Mouse (Mus musculus) heart, embryonic 15.5 days (tissue): ENCODE data around the gene Dhcr7. TPM values are rescaled to one million over a fixed set of nuclear protein-coding genes. Genes with fewer than 3 reads are reported as not detected.

Experiments used
- ATAC-seq: fragments of 200-750 bp; cut with Nextera tagmentation; replicated peaks from 2 replicates; pipeline ENCODE4 v1.8.0; 2017; ENCODE audit warnings: low read depth, moderate TSS enrichment; ENCODE audit not compliant: insufficient number of reproducible peaks, insufficient read depth, low FRiP score
- H3K27ac ChIP-seq: fragments of 300-500 bp; sonication (generic); 2 replicates; pipeline ENCODE4 v1.5.1; 2015; ENCODE audit warnings: mild to moderate bottlenecking, inconsistent platforms
- H3K27me3 ChIP-seq: fragments of 300-500 bp; sonication (generic); 2 replicates; pipeline ENCODE4 v1.6.1; 2015; ENCODE audit warnings: inconsistent platforms
- H3K36me3 ChIP-seq: fragments of 300-500 bp; sonication (generic); 2 replicates; pipeline ENCODE4 v1.6.1; 2015; ENCODE audit warnings: mild to moderate bottlenecking, inconsistent platforms
- H3K4me1 ChIP-seq: fragments of 300-500 bp; sonication (generic); replicated peaks from 2 replicates; pipeline ENCODE4 v1.6.1; 2015; ENCODE audit warnings: inconsistent platforms
- H3K4me2 ChIP-seq: fragments of 300-500 bp; sonication (generic); 2 replicates; pipeline ENCODE4 v1.6.1; 2015; ENCODE audit warnings: inconsistent platforms, mild to moderate bottlenecking, moderate library complexity
- H3K4me3 ChIP-seq: fragments of 300-500 bp; sonication (generic); 2 replicates; pipeline ENCODE4 v1.5.1; 2015; ENCODE audit warnings: mild to moderate bottlenecking, inconsistent platforms
- H3K9ac ChIP-seq: fragments of 300-500 bp; sonication (generic); 2 replicates; pipeline ENCODE4 v1.6.1; 2015; ENCODE audit warnings: mild to moderate bottlenecking, inconsistent platforms
- H3K9me3 ChIP-seq: fragments of 300-500 bp; sonication (generic); replicated peaks from 2 replicates; pipeline ENCODE4 v1.6.1; 2016; ENCODE audit warnings: inconsistent platforms
- WGBS: fragments of 180-500 bp; shearing (Covaris S2); methylation state at CpG from one replicate; pipeline ENCODE4 v1.1.7; 2015; ENCODE audit warnings: mixed read lengths; 5-methylcytosine and 5-hydroxymethylcytosine counted together
- polyA plus RNA-seq: library from polyadenylated mRNA; unstranded; fragments of >200 nt; fragmentation: Nextera tagmentation; extraction: Ambion mirVana; gene quantifications from 2 replicates; pipeline ENCODE4 v1.2.1, GENCODE M21; 2015

The Dhcr7 gene
- polyA plus RNA-seq, 1 experiment from 2014 or later = 14.1 TPM

DNA sequence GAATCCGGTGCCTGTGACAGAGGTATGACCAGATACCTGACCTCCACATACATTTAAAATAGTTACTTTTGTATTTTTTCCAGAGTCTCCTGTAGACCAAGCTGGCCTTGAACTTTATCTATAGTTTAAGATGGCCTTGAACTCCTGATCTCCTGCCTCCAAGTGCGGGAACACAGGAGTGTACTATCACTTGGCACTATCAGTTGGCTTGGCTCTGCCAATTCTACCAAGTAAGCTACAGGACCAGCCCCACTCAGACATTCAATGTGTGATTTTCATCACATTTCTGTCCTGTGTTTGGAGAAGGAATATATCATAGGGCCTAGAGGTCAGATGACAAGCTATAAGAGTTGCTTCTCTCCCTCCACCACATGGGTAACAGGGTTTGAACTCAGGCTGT is 11.4 kb downstream of the Dhcr7 start:
- Histone ChIP-seq H3K4me1 (peaks cover 16% of the 10 kb centered on the region), H3K4me2 (no peak overlapping the region), H3K9ac (no peak overlapping the region), H3K9me3 (no peaks in the 10 kb centered on the region), H3K27me3 (no peaks in the 10 kb centered on the region), H3K27ac (no peak overlapping the region), H3K36me3 (peaks cover 12% of the 10 kb centered on the region; the same call in 1 of the 2 replicates), H3K4me3 (no peak overlapping the region)
- WGBS = 77% methylated on average over 2 of the region's 2 CpGs
- ATAC-seq = no peak

DNA sequence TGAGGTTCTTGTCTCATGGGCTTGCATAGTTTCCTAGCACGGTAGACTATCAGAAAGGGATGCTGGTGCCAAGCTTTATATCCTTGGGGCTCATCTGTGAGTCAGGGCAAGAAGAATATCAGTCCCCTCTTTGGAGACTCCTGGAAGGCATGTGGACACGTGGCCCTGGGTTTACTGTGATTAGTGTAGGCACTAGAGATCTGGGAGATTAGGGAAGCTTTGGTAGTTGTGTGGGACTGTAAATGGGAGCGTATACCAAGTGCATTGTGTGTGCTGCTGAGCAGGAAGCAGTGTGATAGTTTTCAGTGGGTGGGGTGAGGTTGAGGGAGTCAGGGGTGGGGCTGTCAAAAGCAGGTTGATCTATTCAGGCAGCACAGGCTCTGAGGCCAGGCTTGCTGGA is 12.0 kb downstream of the Dhcr7 start:
- H3K27me3 ChIP-seq = no peaks in the 10 kb centered on the region
- H3K36me3 ChIP-seq = peaks cover 12% of the 10 kb centered on the region; the same call in 1 of the 2 replicates
- H3K4me3 ChIP-seq = no peak overlapping the region
- no peaks in the 10 kb centered on the region for H3K9me3 ChIP-seq
- H3K4me2 ChIP-seq = no peak overlapping the region
- no peak overlapping the region for H3K9ac ChIP-seq
- no peak for ATAC-seq
- H3K27ac ChIP-seq = no peak overlapping the region
- peaks cover 15% of the 10 kb centered on the region for H3K4me1 ChIP-seq
- WGBS = 61% methylated on average over 3 of the region's 3 CpGs

DNA sequence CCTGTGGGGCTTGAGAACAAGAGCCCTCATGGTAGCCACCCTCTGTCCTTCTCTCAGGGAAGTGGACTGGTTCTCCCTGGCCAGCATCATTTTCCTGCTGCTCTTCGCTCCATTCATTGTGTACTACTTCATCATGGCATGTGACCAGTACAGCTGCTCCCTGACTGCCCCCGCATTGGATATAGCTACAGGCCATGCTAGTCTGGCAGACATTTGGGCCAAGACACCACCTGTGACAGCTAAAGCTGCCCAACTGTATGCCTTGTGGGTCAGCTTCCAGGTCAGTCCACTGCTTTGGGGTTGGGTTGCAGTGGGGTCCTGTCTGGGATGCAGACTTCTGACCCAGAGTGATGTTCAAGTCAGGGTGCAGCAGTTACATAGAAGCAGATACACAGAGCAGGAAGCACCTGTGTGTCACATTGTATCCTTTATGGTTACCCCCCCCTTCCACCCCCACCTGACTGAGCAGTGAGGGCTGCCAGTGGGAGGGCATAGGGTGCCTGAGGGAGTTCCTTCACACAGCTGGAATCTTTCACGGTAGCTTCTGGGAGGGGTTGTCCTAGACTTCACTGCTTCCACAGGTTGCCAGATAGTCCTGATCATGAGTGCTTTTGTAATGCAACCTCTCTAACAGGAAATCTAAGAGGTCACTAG is 14.9 kb downstream of the Dhcr7 start:
- peaks cover 30% of the 10 kb centered on the region; the same call in 1 of the 2 replicates for H3K36me3 ChIP-seq
- H3K9ac ChIP-seq = no peak overlapping the region
- no peak overlapping the region for H3K4me2 ChIP-seq
- H3K4me3 ChIP-seq = no peak overlapping the region
- WGBS = 88% methylated on average over 3 of the region's 3 CpGs
- no peaks in the 10 kb centered on the region for H3K27me3 ChIP-seq
- H3K9me3 ChIP-seq = no peaks in the 10 kb centered on the region
- no peak overlapping the region for H3K27ac ChIP-seq
- ATAC-seq = no peak
- peaks cover 10% of the 10 kb centered on the region for H3K4me1 ChIP-seq

DNA sequence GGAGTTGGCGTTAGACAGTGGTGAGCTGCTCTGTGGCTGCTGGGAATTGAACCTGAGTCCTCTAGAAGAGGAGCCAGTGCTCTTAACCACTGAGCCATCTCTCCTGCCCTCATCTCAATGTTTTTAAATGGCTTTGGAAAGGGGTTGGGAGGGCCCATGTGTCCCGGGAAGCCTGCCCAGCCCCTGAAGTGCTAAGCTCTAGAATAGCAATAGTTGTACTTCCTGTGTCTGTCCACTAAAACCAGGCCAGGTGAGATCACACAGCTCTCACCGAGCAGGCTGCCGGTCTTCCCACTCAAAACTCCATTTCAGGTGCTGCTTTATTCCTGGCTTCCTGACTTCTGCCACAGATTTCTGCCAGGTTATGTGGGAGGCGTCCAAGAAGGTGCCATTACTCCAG is 17.2 kb downstream of the Dhcr7 start:
- Histone ChIP-seq H3K27me3 (no peaks in the 10 kb centered on the region), H3K27ac (no peak overlapping the region), H3K9me3 (no peaks in the 10 kb centered on the region), H3K9ac (no peak overlapping the region), H3K36me3 (peaks cover 48% of the 10 kb centered on the region), H3K4me1 (no peaks in the 10 kb centered on the region; the same call in 1 of the 2 replicates), H3K4me2 (no peak overlapping the region), H3K4me3 (no peak overlapping the region)
- 89% methylated on average over 5 of the region's 5 CpGs for whole genome bisulfite sequencing
- ATAC-seq = no peak

DNA sequence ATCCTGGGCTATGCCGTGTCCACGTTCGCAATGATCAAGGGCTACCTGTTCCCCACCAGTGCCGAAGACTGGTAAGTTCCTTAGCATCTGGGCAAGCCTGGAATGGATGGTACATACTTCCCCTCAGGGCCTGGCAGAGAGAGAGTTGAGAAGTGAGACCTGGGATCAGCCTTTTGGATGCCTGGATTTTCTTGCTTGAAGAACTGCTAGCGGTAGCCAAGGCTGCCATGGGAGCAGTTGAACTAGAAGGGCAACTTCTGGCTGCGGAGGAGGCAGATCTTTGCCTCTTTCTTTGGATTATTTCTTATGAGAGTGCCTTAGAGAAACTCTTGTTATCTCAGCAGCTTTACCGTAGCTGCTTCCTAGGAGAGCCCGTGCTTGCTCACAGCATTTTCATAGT is 18.4 kb downstream of the Dhcr7 start:
- 94% methylated on average over 8 of the region's 8 CpGs for WGBS
- Histone ChIP-seq H3K9me3 (no peaks in the 10 kb centered on the region), H3K4me1 (no peaks in the 10 kb centered on the region)

DNA sequence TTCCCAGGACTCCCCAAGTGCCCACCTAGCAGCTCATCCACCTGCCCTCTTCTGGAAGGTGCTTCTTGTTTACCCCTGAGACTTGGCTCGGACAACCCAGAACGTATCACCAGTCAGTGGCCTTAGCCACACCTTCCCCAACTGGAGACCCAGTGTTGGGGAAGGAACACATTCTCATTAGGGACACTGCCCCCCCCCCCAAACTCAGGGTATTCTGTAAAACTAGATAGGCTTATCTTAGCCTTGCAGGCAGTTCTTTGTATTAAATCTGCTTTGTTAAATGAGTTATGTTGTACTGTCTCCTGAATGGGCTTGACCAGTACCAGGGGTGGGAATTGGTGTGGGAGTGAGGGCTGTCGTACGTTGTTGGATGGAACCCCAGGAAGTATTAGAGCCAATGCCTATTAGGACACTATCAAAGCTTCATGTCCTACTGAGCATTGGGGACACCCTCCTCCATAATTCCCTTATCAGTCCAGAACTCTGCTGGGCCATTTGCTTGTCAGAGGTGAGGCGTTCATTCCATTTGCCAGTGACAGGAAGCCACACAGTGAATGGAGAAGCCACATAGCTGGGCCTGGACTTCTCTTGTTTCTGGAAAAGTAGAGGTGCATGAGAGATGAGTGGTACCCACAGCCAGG is 25.3 kb downstream of the Dhcr7 start:
- Histone ChIP-seq H3K27ac (no peak overlapping the region), H3K4me1 (no peaks in the 10 kb centered on the region), H3K9ac (no peak overlapping the region), H3K9me3 (no peaks in the 10 kb centered on the region), H3K4me2 (no peak overlapping the region), H3K4me3 (no peak overlapping the region), H3K27me3 (no peaks in the 10 kb centered on the region), H3K36me3 (peaks cover 31% of the 10 kb centered on the region)
- no peak for ATAC-seq
- 80% methylated on average over 5 of the region's 5 CpGs for WGBS

More for the DNA sequence above, 18.4 kb downstream of the Dhcr7 start:
- Histone ChIP-seq H3K36me3 (peaks cover 58% of the 10 kb centered on the region), H3K27me3 (no peaks in the 10 kb centered on the region), H3K4me3 (no peak overlapping the region), H3K27ac (no peak overlapping the region), H3K4me2 (no peak overlapping the region), H3K9ac (no peak overlapping the region)
- no peak for ATAC-seq

DNA sequence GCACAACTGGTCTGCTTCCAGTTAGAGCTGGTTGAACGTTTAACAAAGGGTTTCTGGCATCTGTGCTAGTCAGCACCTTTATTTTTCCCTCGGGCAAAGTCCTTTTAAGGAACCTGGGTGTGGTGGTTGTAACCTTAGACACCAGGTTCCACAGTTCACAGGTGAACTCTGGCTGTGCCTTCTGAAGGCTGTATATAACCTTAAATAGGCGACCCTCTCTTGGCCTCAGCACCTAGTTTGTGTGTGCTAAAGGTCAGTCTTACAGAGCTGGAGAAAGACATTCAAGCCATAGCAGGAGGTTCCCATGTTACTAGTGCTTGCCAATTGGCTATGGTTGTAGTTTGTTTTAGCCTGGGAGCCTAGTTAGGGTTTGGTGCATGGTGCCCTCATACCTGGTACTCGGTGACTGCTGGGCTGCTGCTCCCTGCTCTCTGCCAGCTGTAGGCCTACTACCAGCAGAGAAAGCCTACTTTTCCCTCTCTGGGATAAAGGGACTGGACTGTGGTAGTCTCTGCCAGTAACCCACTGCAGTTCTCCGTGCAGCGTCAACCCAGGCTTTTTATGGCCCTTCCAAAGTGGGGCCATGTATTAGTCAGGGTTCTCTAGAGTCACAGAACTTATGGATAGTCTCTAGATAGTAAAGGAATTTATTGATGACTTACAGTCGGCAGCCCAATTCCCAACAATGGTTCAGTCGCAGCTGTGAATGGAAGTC is 26.0 kb downstream of the Dhcr7 start:
- H3K27me3 ChIP-seq = no peaks in the 10 kb centered on the region
- 86% methylated on average over 7 of the region's 8 CpGs for WGBS
- no peak for ATAC-seq

DNA sequence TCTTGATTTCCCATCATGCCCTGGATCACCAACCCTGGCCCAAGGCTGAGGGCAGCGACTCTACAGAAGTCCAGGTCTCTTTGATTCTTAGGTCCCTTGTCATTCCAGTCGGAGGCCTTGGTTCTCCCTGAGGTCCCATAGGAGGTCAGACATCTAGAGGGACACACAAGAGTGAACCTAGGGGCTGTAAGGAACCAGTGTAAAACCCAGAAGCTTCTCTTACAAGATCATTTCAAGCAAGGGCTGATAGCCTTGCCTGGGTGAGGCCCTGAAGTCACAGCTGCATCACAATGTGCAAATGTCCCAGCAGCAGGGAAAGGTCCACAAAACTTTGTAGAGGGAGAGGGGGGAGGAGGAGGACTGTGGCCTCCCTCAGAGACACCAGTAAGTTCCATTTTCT is 43.6 kb downstream of the Dhcr7 start, which contains the start of gene Gm498:
Gene Gm498, plus strand, starts transcription at position 301 of the 400 bp plus-strand sequence.
- H3K9me3 ChIP-seq = no peaks in the 10 kb centered on the region
- no peaks in the 10 kb centered on the region for H3K27me3 ChIP-seq
- no peak within 1 kb of the TSS for H3K4me3 ChIP-seq
- no peaks in the 10 kb centered on the region for H3K4me1 ChIP-seq
- 91% methylated on average over 2 of the region's 2 CpGs for WGBS
- no peak within 1 kb of the TSS for H3K4me2 ChIP-seq
- ATAC-seq = no peak
- no peaks in the 10 kb centered on the region for H3K36me3 ChIP-seq
- no peak within 1 kb of the TSS for H3K27ac ChIP-seq
- H3K9ac ChIP-seq = no peak within 1 kb of the TSS

More for the DNA sequence above, 26.0 kb downstream of the Dhcr7 start:
- H3K9ac ChIP-seq = no peak overlapping the region
- H3K9me3 ChIP-seq = no peaks in the 10 kb centered on the region
- H3K4me2 ChIP-seq = no peak overlapping the region
- H3K27ac ChIP-seq = no peak overlapping the region
- peaks cover 24% of the 10 kb centered on the region; the same call in 1 of the 2 replicates for H3K36me3 ChIP-seq
- H3K4me1 ChIP-seq = no peaks in the 10 kb centered on the region
- H3K4me3 ChIP-seq = no peak overlapping the region

DNA sequence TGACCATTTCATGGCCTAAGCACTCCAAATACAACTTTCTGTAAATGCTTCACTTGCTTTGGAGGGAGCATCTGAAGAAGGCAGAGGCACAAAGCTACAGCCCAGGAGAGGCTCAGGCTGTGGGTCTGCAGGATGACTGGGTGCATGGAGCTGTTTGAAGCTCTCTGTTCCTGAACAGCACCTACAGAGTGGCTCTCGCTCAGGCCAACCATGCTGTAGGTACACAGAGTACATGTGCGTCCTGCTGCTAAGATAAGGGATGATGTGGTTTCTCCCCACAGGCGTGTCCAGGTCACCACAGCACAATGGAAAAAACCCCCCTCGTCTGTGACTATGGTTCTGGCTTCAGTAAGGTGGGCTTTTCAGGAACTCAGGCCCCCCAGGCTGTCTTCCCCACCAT is 45.9 kb downstream of the Dhcr7 start:
- no peak overlapping the region for H3K4me2 ChIP-seq
- no peak for ATAC-seq
- H3K36me3 ChIP-seq = no peaks in the 10 kb centered on the region
- no peak overlapping the region for H3K9ac ChIP-seq
- H3K27me3 ChIP-seq = no peaks in the 10 kb centered on the region
- no peak overlapping the region for H3K4me3 ChIP-seq
- H3K9me3 ChIP-seq = no peaks in the 10 kb centered on the region
- H3K4me1 ChIP-seq = no peaks in the 10 kb centered on the region
- no peak overlapping the region for H3K27ac ChIP-seq
- WGBS = 63% methylated on average over 4 of the region's 4 CpGs

DNA sequence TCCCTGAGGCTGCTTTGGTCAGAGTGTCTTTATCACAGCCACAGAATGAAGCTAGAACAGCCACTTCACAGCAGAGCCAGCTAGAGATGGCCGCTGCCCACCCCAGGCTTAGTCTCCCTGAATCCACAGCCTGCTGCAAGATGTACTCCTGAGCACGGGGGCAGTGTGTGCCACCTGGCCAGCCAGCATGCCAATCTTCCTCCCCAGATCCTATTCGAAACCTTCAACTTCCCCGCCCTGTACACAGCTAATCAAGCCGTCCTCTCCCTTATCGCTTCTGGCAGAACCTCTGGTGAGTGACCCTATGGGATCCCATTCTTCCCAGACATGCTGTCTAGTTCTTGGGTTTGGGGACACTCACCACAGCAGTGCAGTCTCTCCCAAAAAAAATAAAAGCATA is 60.8 kb downstream of the Dhcr7 start:
- H3K9ac ChIP-seq = no peak overlapping the region
- no peak for ATAC-seq
- H3K9me3 ChIP-seq = no peaks in the 10 kb centered on the region
- no peak overlapping the region for H3K4me2 ChIP-seq
- WGBS = 60% methylated on average over 6 of the region's 6 CpGs
- no peak overlapping the region for H3K4me3 ChIP-seq
- H3K4me1 ChIP-seq = no peaks in the 10 kb centered on the region
- no peaks in the 10 kb centered on the region for H3K27me3 ChIP-seq
- H3K36me3 ChIP-seq = no peaks in the 10 kb centered on the region
- H3K27ac ChIP-seq = no peak overlapping the region

DNA sequence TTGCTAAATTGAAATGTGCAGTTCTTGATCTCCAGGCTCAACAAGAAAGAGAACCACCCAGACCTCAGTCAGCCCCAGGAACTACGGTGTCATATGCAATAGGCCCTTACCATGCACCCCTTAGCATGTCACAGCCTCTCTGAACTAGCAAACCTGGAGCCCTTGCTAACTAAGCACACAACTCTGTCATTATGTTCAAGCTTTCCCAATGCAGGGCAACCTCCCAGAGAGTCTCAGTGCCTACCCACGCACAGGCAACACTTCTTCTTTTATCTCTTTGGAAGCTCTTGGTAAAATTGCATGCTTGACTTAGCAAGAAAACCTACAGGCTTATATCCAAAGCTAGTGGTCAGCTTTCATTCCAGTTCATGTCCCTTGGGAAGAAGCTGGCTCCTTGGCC is 68.2 kb downstream of the Dhcr7 start:
- 75% methylated on average over 2 of the region's 2 CpGs for WGBS
- H3K27ac ChIP-seq = no peak overlapping the region

More for the DNA sequence above, 68.2 kb downstream of the Dhcr7 start:
- H3K36me3 ChIP-seq = no peaks in the 10 kb centered on the region
- ATAC-seq = no peak
- no peaks in the 10 kb centered on the region for H3K9me3 ChIP-seq
- no peak overlapping the region for H3K4me3 ChIP-seq
- H3K4me2 ChIP-seq = no peak overlapping the region
- no peaks in the 10 kb centered on the region for H3K27me3 ChIP-seq
- no peaks in the 10 kb centered on the region for H3K4me1 ChIP-seq
- no peak overlapping the region for H3K9ac ChIP-seq
